Comparison of ENCODE assay signal across 8 mouse cellular contexts in genomic region chr7:19562643-19563410, GRCm38 (mm10). TPM values are rescaled to one million over a fixed set of nuclear protein-coding genes. Genes with fewer than 3 reads are reported as not detected.
DNase-seq lines count a peak whose midpoint lies in the region; ATAC-seq lines count a peak whose summit lies in the region.

Ppp1r37 (minus strand) TSS chr7:19563076.

- H3K27me3 ChIP-seq in forebrain, embryonic 11.5 days (ENCODE audit: control insufficient read depth, insufficient read depth, low read length) = no peaks in the 10 kb centered on the region

- H3K36me3 ChIP-seq in forebrain, embryonic 11.5 days (ENCODE audit: control insufficient read depth, insufficient read depth, low read length) = peaks cover 11% of the 10 kb centered on the region; the same call in 1 of the 2 replicates

- peak; percentile 44; the same call in 1 of the 2 replicates for ATAC-seq in forebrain, embryonic 11.5 days (replicated peaks; ENCODE audit: low FRiP score)
- ATAC-seq in megakaryocyte progenitor cell, adult 5-6 weeks (replicated peaks; ENCODE audit: poor library complexity) = no peak

- intact Hi-C loops in heart, postnatal 25 days (cut with DNase I) = loop anchor here (5.0 kb wide), 1 partner anchor 56 kb away; the partner anchor contains the start of genes Bloc1s3 and Trappc6a

- DNase-seq in cerebellum, postnatal 10 days = peak; percentile 67 to 78
- no peak for DNase-seq in cerebellum, adult 11 months
- DNase-seq in adipocyte (ENCODE audit: low spot score) = peak; percentile 47
- no peak for DNase-seq in forebrain, embryonic 11.5 days (ENCODE audit: low spot score)
- DNase-seq in heart, postnatal 25 days (ENCODE audit: low spot score) = no peak
- peak in 1 of 2 experiments; percentile 38 for DNase-seq in layer of hippocampus, postnatal 14 days (ENCODE audit: low spot score in 2 of 2)
- no peak for DNase-seq in spleen, adult 18-20 months

- H3K9me3 ChIP-seq in forebrain, embryonic 11.5 days (ENCODE audit: control insufficient read depth, low read length) = no peaks in the 10 kb centered on the region; the same call in 1 of the 2 replicates

- WGBS in forebrain, embryonic 11.5 days = 1% methylated on average over 19 of the region's 19 CpGs

- H3K4me2 ChIP-seq in forebrain, embryonic 11.5 days (ENCODE audit: low read depth, low read length, severe bottlenecking) = peak within 1 kb of the TSS; percentile 99

- peak within 1 kb of the TSS; percentile 86 for H3K27ac ChIP-seq in forebrain, embryonic 11.5 days (ENCODE audit: low read depth, low read length)

- H3K9ac ChIP-seq in forebrain, embryonic 11.5 days (ENCODE audit: low read length) = peak within 1 kb of the TSS; percentile 93

- peak within 1 kb of the TSS; percentile 97 for H3K4me3 ChIP-seq in forebrain, embryonic 11.5 days (ENCODE audit: low read depth, low read length)

- H3K4me1 ChIP-seq in forebrain, embryonic 11.5 days (replicated peaks; ENCODE audit: control insufficient read depth, insufficient read depth, low read length) = peaks cover 14% of the 10 kb centered on the region

RNA-seq across cellular contexts. Expression of gene Ppp1r37, which starts in this region (rescaled TPM):
- 5.1 and 7.8 TPM in 2 replicates for polyA plus RNA-seq in forebrain, embryonic 11.5 days (2014; fragmentation: Nextera tagmentation; extraction: Ambion mirVana)
- 10 to 100 TPM; 48.0 to 52.3 TPM for total RNA-seq in heart, postnatal 25 days (2021)
- 10 to 100 TPM; 88.3 to 91.7 TPM for total RNA-seq in layer of hippocampus, postnatal 14 days (2021)
- total RNA-seq in megakaryocyte progenitor cell, adult 5-6 weeks (2015) = 11.0 and 11.7 TPM in 2 replicates
- total RNA-seq in megakaryocyte progenitor cell, adult 5-6 weeks (2017) = 13.4 and 18.1 TPM in 2 replicates

Comparison
In these comparisons a context has a peak if more than half of its experiments do, and no peak if none do; other contexts are left out.
1. DNase-seq: peak in cerebellum, postnatal 10 days (2 of 2) and adipocyte (single experiment); none in cerebellum, adult 11 months (single experiment), forebrain, embryonic 11.5 days (single experiment), heart, postnatal 25 days (single experiment) and spleen, adult 18-20 months (0 of 2).